Mouse (Mus musculus): ENCODE data around the gene Cd300lf. TPM values are rescaled to one million over a fixed set of nuclear protein-coding genes. Genes with fewer than 3 reads are reported as not detected.

The Cd300lf gene
- total RNA-seq, 2 experiments from 2014 or later = 0.08 to 0.33 TPM

DNA sequence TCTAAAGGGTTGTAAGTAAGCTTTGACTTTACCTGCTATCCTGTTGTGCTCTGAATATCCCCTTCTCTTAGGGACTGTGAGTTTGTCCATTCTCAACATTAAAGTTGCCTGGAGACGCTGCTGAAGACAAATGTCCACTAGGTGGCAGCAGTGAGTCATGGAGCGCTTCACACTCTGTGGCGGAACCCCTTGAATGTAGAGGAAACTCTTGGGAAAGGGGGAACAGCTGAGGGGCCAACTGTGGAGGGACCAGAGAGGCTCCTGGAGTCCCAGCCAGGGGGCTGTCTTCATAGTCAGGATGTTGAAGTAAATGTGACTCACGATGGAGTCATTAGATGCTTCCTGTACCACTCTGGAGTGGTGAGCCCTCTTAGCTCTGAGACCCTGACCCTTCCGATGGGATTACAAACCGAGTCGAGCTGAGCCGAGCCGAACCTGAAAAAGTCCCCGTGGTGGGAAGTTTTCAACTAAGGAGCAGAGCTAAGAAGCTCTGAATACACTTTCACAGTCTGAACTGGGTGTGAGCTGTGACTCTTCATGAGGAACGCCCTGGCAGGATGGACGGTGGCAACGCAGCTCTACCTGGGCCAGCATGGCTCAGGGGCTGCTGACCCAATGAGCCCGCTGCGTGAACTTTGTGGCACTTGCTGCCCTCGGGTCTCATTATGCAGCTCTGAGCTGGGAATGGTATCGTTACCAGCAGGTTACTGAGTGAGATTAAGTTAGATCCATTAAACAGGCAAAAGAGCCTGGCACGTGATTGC lies 50.2 kb downstream of the Cd300lf start:
- peak; percentile 78 to 79 for DNase-seq
- intact Hi-C loops (cut with DNase I) = loop anchor here (1.0 to 5.0 kb wide), 3 partner anchors 70 to 184 kb away; partner anchors contain the start of gene Grin2c

DNA sequence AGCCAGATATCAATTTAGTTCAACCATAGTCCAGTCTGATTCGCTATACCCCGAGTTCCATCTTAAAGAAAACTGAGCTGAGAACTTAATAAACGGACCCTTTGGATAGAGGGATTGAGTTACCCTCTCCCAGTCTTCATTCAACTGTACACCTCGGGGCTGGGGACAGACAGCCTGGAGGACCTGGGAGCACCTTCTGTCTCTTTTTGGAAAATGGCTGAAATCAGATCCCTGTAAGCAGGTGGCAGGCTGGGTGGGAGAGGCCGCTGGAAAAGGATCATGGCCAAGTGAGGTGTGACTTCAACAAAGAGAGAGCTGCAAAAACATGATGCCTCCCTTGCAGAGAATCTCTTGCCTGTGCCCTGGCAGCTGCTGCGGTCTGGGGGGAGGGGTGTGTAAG lies 51.6 kb downstream of the Cd300lf start:
- intact Hi-C loops (cut with DNase I) = loop anchor here (5.0 kb wide), 1 partner anchor 185 kb away; the partner anchor contains the start of gene Grin2c
- DNase-seq = no peak

- DNase-seq = no peak
- intact Hi-C loops (cut with DNase I) = loop anchor here (5.0 kb wide), 1 partner anchor 186 kb away; the partner anchor contains the start of gene Grin2c
Observed at GRCm38 (mm10) chr11:115081373-115081772, 52.4 kb downstream of the Cd300lf start.

DNA sequence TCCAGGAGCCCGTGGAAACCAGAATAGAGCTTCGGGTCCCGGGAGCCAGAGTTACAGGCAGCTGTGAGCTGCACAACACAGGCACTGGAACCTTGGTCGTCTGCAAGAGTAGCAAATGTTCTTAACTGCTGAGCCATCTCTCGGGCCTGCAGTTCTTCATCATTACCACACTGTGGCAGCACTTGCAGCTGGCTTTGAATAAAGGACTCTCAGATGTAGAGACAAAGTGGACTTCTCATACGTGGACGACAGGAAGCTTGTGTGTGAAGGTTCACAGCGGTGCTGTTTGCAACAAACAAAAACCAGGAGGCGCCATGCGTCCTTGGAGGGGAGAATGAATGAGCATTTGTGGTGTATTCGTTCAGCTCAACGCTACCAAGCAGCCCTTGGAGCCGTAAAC lies 52.9 kb downstream of the Cd300lf start:
- intact Hi-C loops (cut with DNase I) = loop anchor here (5.0 kb wide), 1 partner anchor 186 kb away; the partner anchor contains the start of gene Grin2c
- DNase-seq = peak; percentile 50 to 52

- intact Hi-C loops (cut with DNase I) = no loop called here
Observed at GRCm38 (mm10) chr11:115078680-115079079, 55.1 kb downstream of the Cd300lf start.

GRCm38 (mm10) chr11:115077436-115077835 lies 56.4 kb downstream of the Cd300lf start:
- DNase-seq = no peak
- intact Hi-C loops (cut with DNase I) = no loop called here

More at GRCm38 (mm10) chr11:115078680-115079079, 55.1 kb downstream of the Cd300lf start:
- no peak for DNase-seq

- intact Hi-C loops (cut with DNase I) = no loop called here
- no peak for DNase-seq
Observed at GRCm38 (mm10) chr11:115075859-115076258, 57.9 kb downstream of the Cd300lf start.

DNA sequence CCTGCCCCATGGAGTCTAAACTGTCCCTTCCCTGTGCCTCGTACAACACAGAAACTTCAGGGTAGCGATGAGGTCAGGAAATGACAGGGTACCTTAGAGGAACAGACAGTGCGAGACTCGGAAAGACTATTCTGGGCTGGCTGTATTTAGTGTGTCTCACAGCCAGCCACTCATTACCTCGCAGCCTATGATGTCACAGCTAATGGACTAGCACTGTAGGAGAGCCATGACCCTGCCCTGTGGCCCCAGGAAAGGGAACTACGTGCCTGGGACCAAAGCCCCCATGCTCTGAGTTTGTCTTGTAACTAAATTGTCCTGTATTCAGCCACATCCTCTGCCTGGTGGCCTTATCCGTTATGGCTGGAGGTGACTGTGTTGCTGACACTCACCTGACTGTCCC lies 58.4 kb downstream of the Cd300lf start:
- DNase-seq = no peak
- intact Hi-C loops (cut with DNase I) = no loop called here

GRCm38 (mm10) chr11:115073002-115073401 lies 60.8 kb downstream of the Cd300lf start:
- intact Hi-C loops (cut with DNase I) = no loop called here
- DNase-seq = no peak

- intact Hi-C loops (cut with DNase I) = no loop called here
- peak; percentile 48 to 55 for DNase-seq
Observed at GRCm38 (mm10) chr11:115071631-115072294, 62.0 kb downstream of the Cd300lf start.

DNA sequence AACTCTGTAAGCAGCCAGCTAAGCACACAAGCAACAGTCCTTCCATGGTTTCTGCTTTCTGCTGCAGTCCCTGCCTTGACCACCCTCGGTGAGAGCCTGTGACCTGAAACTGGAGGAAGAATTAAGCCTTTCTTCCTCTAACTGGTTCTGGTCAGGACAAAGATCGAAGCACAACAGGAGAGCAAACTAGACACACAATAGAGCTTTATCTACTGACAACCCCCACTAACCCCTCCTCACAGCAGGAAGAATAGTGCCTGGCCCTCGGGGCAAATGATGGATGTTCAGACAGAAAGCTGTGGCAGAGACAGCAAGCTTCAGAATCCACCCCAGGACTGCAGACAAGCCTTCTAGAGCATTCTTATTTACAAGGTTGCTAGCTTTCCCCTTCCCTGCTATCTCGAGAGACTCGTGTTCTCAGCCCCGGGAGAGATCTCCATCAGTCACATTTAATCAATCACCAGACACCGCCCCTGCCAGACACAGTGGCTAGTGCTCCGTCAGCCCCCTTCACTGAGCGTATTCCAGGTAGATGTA lies 62.7 kb downstream of the Cd300lf start:
- DNase-seq = no peak
- intact Hi-C loops (cut with DNase I) = no loop called here

DNA sequence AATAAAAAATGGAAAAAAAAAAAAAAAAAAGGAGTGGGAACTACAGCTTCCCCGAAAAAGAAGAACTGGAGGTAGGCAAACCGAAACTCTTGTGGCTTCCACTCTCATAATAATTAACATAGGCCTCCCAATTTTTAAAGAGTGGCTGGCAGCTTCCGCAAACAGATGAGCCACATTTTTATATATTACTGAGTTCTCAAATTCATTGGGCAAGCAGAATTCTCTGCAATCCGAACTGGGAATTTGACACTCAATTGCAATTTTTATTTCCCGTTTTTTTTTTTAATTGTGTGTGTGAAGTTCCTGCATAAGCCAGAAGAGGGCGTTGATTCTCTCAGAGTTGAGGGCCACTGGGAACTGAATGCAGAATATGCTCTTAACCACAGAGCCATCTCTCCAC lies 67.0 kb downstream of the Cd300lf start:
- intact Hi-C loops (cut with DNase I) = no loop called here
- no peak for DNase-seq

Other genes starting within 250 kb of the Cd300lf start
- gene Cd300a, start 244.0 kb downstream of the Cd300lf start, total RNA-seq (2021) = 1 to 10 TPM; 1.6 to 1.8 TPM
- 1 to 10 TPM in 1 of 2 experiments, under 1 TPM in 1; 0.75 to 1.7 TPM for gene Cd300lb, start 199.6 kb downstream of the Cd300lf start, total RNA-seq (2021)
- gene Cd300c, start 164.8 kb downstream of the Cd300lf start, total RNA-seq (2021) = not detected
- gene Cd300ld, start 144.1 kb downstream of the Cd300lf start, total RNA-seq (2021) = 1 to 10 TPM; 1.5 to 1.6 TPM
- 1 to 10 TPM; 2.4 to 3.4 TPM for gene Cd300c2, start 132.1 kb downstream of the Cd300lf start, total RNA-seq (2021)
- gene Cd300ld2, start 117.8 kb downstream of the Cd300lf start, total RNA-seq (2021) = not detected
- not detected for gene Cd300ld4, start 107.0 kb downstream of the Cd300lf start, total RNA-seq (2021)
- 1 to 10 TPM; 5.5 to 7.7 TPM for gene Cd300ld5, start 96.2 kb downstream of the Cd300lf start, total RNA-seq (2021)
- 10 to 100 TPM in 1 of 2 experiments, 1 to 10 TPM in 1; 8.3 to 10.1 TPM for gene Cd300ld3, start 85.6 kb downstream of the Cd300lf start, total RNA-seq (2021)
- under 1 TPM; 0.22 to 0.49 TPM for gene Cd300e, start 71.8 kb downstream of the Cd300lf start, total RNA-seq (2021)
- under 1 TPM; 0.54 to 0.72 TPM for gene Rab37, start 42.6 kb downstream of the Cd300lf start, total RNA-seq (2021)
- gene Slc9a3r1, start 29.3 kb upstream of the Cd300lf start, total RNA-seq (2021) = 10 to 100 TPM in 1 of 2 experiments, 1 to 10 TPM in 1; 9.9 to 10.5 TPM
- 10 to 100 TPM; 10.4 to 12.5 TPM for gene Tmem104, start 53.5 kb upstream of the Cd300lf start, total RNA-seq (2021)
- 10 to 100 TPM; 19.8 to 28.0 TPM for gene Nat9, start 53.9 kb upstream of the Cd300lf start, total RNA-seq (2021)
- gene Grin2c, start 133.3 kb upstream of the Cd300lf start, total RNA-seq (2021) = under 1 TPM; 0.11 to 0.25 TPM
- gene Fdxr, start 143.1 kb upstream of the Cd300lf start, total RNA-seq (2021) = 1 to 10 TPM; 9.5 to 9.7 TPM
- 1 to 10 TPM; 1.2 TPM for gene Fads6, start 163.7 kb upstream of the Cd300lf start, total RNA-seq (2021)
- not detected for gene Otop2, start 173.2 kb upstream of the Cd300lf start, total RNA-seq (2021)
- gene Ush1g, start 188.0 kb upstream of the Cd300lf start, total RNA-seq (2021) = under 1 TPM in 1 of 2 experiments, not detected in 1; 0.14 TPM
- not detected for gene Otop3, start 200.7 kb upstream of the Cd300lf start, total RNA-seq (2021)
- 1 to 10 TPM; 4.2 to 4.8 TPM for gene Hid1, start 233.8 kb upstream of the Cd300lf start, total RNA-seq (2021)
- 1 to 10 TPM; 5.8 to 5.9 TPM for gene Cdr2l, start 247.9 kb upstream of the Cd300lf start, total RNA-seq (2021)